Mouse (Mus musculus): ENCODE measurements around the gene Olfr1098. TPM values are rescaled to one million over a fixed set of nuclear protein-coding genes. Genes with fewer than 3 reads are reported as not detected.

Gene Olfr1098
- polyA plus RNA-seq (2012; rRNA removed): not detected in 2 replicates

- TF ChIP-seq CTCF (IDR thresholded peaks at IDR 0.05; ENCODE audit: borderline replicate concordance, extremely low read depth, insufficient read depth, insufficient read length) (no peak), POLR2A (IDR thresholded peaks at IDR 0.05; ENCODE audit: borderline replicate concordance, extremely low read depth, insufficient read depth, insufficient read length, poor library complexity, severe bottlenecking) (no peak)
- DNase-seq (ENCODE audit: low read depth): no peak
Measured at GRCm38 (mm10) chr2:86924445-86924844, at the start of gene Olfr1098. Olfr1098 (minus strand) TSS chr2:86924545.

- no peak for TF ChIP-seq CTCF (IDR thresholded peaks at IDR 0.05; ENCODE audit: borderline replicate concordance, extremely low read depth, insufficient read depth, insufficient read length)
- no peak for TF ChIP-seq POLR2A (IDR thresholded peaks at IDR 0.05; ENCODE audit: borderline replicate concordance, extremely low read depth, insufficient read depth, insufficient read length, poor library complexity, severe bottlenecking)
- no peak for DNase-seq (ENCODE audit: low read depth)
Measured at GRCm38 (mm10) chr2:86960593-86960992, 36.2 kb upstream of the Olfr1098 start, which contains the start of gene Olfr1099. Olfr1099 (minus strand) TSS chr2:86960693.

GRCm38 (mm10) chr2:86926557-86926956 lies 2.2 kb upstream of the Olfr1098 start:
- DNase-seq (ENCODE audit: low read depth): no peak
- no peak for TF ChIP-seq CTCF (IDR thresholded peaks at IDR 0.05; ENCODE audit: borderline replicate concordance, extremely low read depth, insufficient read depth, insufficient read length)
- no peak for TF ChIP-seq POLR2A (IDR thresholded peaks at IDR 0.05; ENCODE audit: borderline replicate concordance, extremely low read depth, insufficient read depth, insufficient read length, poor library complexity, severe bottlenecking)

- TF ChIP-seq POLR2A (IDR thresholded peaks at IDR 0.05; ENCODE audit: borderline replicate concordance, extremely low read depth, insufficient read depth, insufficient read length, poor library complexity, severe bottlenecking) (no peak), CTCF (IDR thresholded peaks at IDR 0.05; ENCODE audit: borderline replicate concordance, extremely low read depth, insufficient read depth, insufficient read length) (no peak)
- DNase-seq (ENCODE audit: low read depth): no peak
Measured at GRCm38 (mm10) chr2:86905647-86906046, 18.7 kb downstream of the Olfr1098 start.

GRCm38 (mm10) chr2:86892116-86892515 lies 32.2 kb downstream of the Olfr1098 start, which contains the start of gene Olfr1097:
Olfr1097 (minus strand) TSS chr2:86892216.
- DNase-seq (ENCODE audit: low read depth): no peak

GRCm38 (mm10) chr2:86874702-86875101 lies 49.6 kb downstream of the Olfr1098 start, which contains the start of gene Gm13723:
Gm13723 (minus strand) TSS chr2:86874802.
- no peak for DNase-seq (ENCODE audit: low read depth)
- TF ChIP-seq CTCF (IDR thresholded peaks at IDR 0.05; ENCODE audit: borderline replicate concordance, extremely low read depth, insufficient read depth, insufficient read length) (no peak), POLR2A (IDR thresholded peaks at IDR 0.05; ENCODE audit: borderline replicate concordance, extremely low read depth, insufficient read depth, insufficient read length, poor library complexity, severe bottlenecking) (no peak)

More at GRCm38 (mm10) chr2:86892116-86892515, 32.2 kb downstream of the Olfr1098 start, which contains the start of gene Olfr1097:
- TF ChIP-seq CTCF (IDR thresholded peaks at IDR 0.05; ENCODE audit: borderline replicate concordance, extremely low read depth, insufficient read depth, insufficient read length) (no peak), POLR2A (IDR thresholded peaks at IDR 0.05; ENCODE audit: borderline replicate concordance, extremely low read depth, insufficient read depth, insufficient read length, poor library complexity, severe bottlenecking) (no peak)

Other genes starting within 250 kb of the Olfr1098 start
- not detected in 2 replicates for gene Olfr1086, start 244.5 kb downstream of the Olfr1098 start, polyA plus RNA-seq (2012; rRNA removed)
- gene Olfr1087, start 226.2 kb downstream of the Olfr1098 start, polyA plus RNA-seq (2012; rRNA removed): not detected in 2 replicates
- not detected in 2 replicates for gene Olfr1089, start 190.8 kb downstream of the Olfr1098 start, polyA plus RNA-seq (2012; rRNA removed)
- not detected in 2 replicates for gene Olfr1090, start 165.6 kb downstream of the Olfr1098 start, polyA plus RNA-seq (2012; rRNA removed)
- not detected in 2 replicates for gene Olfr1093, start 142.1 kb downstream of the Olfr1098 start, polyA plus RNA-seq (2012; rRNA removed)
- gene Olfr141, start 114.5 kb downstream of the Olfr1098 start, polyA plus RNA-seq (2012; rRNA removed): not detected in 2 replicates
- gene Olfr1094, start 99.9 kb downstream of the Olfr1098 start, polyA plus RNA-seq (2012; rRNA removed): not detected in 2 replicates
- not detected in 2 replicates for gene Olfr1095, start 72.8 kb downstream of the Olfr1098 start, polyA plus RNA-seq (2012; rRNA removed)
- gene Gm13723, start 49.7 kb downstream of the Olfr1098 start, polyA plus RNA-seq (2012; rRNA removed): not detected in 2 replicates
- not detected in 2 replicates for gene Olfr1097, start 32.3 kb downstream of the Olfr1098 start, polyA plus RNA-seq (2012; rRNA removed)
- gene Olfr1099, start 36.1 kb upstream of the Olfr1098 start, polyA plus RNA-seq (2012; rRNA removed): not detected in 2 replicates
- not detected in 2 replicates for gene Olfr1100, start 55.4 kb upstream of the Olfr1098 start, polyA plus RNA-seq (2012; rRNA removed)
- not detected in 2 replicates for gene Olfr1101, start 66.7 kb upstream of the Olfr1098 start, polyA plus RNA-seq (2012; rRNA removed)
- not detected in 2 replicates for gene Olfr1102, start 73.9 kb upstream of the Olfr1098 start, polyA plus RNA-seq (2012; rRNA removed)
- not detected in 2 replicates for gene Olfr1104, start 102.5 kb upstream of the Olfr1098 start, polyA plus RNA-seq (2012; rRNA removed)
- not detected in 2 replicates for gene Olfr1105, start 112.0 kb upstream of the Olfr1098 start, polyA plus RNA-seq (2012; rRNA removed)
- not detected in 2 replicates for gene Olfr1106, start 127.7 kb upstream of the Olfr1098 start, polyA plus RNA-seq (2012; rRNA removed)
- gene Olfr1107, start 151.3 kb upstream of the Olfr1098 start, polyA plus RNA-seq (2012; rRNA removed): not detected in 2 replicates
- gene Olfr1109, start 171.5 kb upstream of the Olfr1098 start, polyA plus RNA-seq (2012; rRNA removed): not detected in 2 replicates
- not detected in 2 replicates for gene Olfr259, start 190.0 kb upstream of the Olfr1098 start, polyA plus RNA-seq (2012; rRNA removed)
- gene Olfr1110, start 215.8 kb upstream of the Olfr1098 start, polyA plus RNA-seq (2012; rRNA removed): not detected in 2 replicates
- not detected in 2 replicates for gene Olfr1111, start 228.1 kb upstream of the Olfr1098 start, polyA plus RNA-seq (2012; rRNA removed)